Mouse (Mus musculus) activated CD4-positive, CD25-positive, alpha-beta regulatory T cell, adult 9 weeks (primary cell): Measurements from ENCODE around the gene Amd1. TPM values are rescaled to one million over a fixed set of nuclear protein-coding genes. Genes with fewer than 3 reads are reported as not detected.

Experiments
- polyA plus RNA-seq: library from polyadenylated mRNA; unstranded; fragments of 100-300 nt; shearing (Covaris generic); gene quantifications from one replicate; pipeline ENCODE4 v1.2.1, GENCODE M21; 2017

The Amd1 gene
- polyA plus RNA-seq: 77.1 TPM

GRCm38 (mm10) chr10:40302140-40302985 lies at the start of gene Amd1:
Amd1 (minus strand) TSS chr10:40302186.

GRCm38 (mm10) chr10:40339351-40339964 lies 37.5 kb upstream of the Amd1 start, which contains the start of gene Cdk19:
Cdk19 (plus strand) TSS chr10:40339564.

GRCm38 (mm10) chr10:40257414-40258255 lies 44.4 kb downstream of the Amd1 start, which contains the start of gene Gtf3c6:
Gtf3c6 (minus strand) TSS chr10:40258108.

GRCm38 (mm10) chr10:40246374-40247165 lies 55.4 kb downstream of the Amd1 start, which contains the start of gene Rpf2:
Rpf2 (minus strand) TSS chr10:40247036.

Other genes starting within 250 kb of the Amd1 start
- 0.88 TPM for gene Slc16a10, start 159.9 kb downstream of the Amd1 start, polyA plus RNA-seq
- 64.3 TPM for gene Rpf2, start 55.1 kb downstream of the Amd1 start, polyA plus RNA-seq
- gene Gtf3c6, start 44.1 kb downstream of the Amd1 start, polyA plus RNA-seq: 89.9 TPM
- gene Cdk19, start 37.4 kb upstream of the Amd1 start, polyA plus RNA-seq: 25.7 TPM